Mouse (Mus musculus): ENCODE measurements around the gene Adat1. TPM values are rescaled to one million over a fixed set of nuclear protein-coding genes. Genes with fewer than 3 reads are reported as not detected.

Adat1 gene
- 1 to 10 TPM; 3.2 to 4.3 TPM for total RNA-seq (2021)
- long read RNA-seq, experiment 1, partial matches to known transcripts, result 3 of 8 reads
- long read RNA-seq, experiment 1, other reads (novel, unspliced or antisense), result 3 of 8 reads
- long read RNA-seq, experiment 2, partial matches to known transcripts, result 0 of 2 reads
- long read RNA-seq, experiment 2, other reads (novel, unspliced or antisense), result 2 of 2 reads

- peak; percentile 90 for DNase-seq
These were observed at the start of gene Adat1 for GRCm38 (mm10) chr8:111992013-111992702. Gene Adat1 (minus strand): TSS chr8:111992302.

- DNase-seq, result no peak
These were observed 45.4 kb upstream of the Adat1 start for GRCm38 (mm10) chr8:112037521-112037920.

DNA sequence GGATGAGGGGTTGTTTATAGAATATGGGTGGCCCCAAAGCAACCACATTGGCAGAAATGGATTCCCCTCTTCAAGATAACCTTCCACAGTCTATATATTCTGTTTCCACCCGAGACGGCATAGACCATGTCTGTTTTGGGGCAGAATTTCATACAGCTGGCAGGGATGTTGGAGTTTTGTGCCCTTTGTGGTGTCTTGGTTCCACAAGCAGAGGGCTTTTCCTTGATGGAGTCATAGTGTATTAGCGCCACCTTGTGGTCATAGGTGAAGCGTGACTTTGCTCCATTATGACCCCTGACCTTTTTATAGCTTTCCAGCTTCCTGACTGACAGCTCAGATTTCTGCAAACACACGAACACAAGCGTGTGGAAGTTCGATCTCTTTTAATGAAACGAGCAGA, 42.5 kb upstream of the Adat1 start:
- peak; percentile 50 for DNase-seq

DNA sequence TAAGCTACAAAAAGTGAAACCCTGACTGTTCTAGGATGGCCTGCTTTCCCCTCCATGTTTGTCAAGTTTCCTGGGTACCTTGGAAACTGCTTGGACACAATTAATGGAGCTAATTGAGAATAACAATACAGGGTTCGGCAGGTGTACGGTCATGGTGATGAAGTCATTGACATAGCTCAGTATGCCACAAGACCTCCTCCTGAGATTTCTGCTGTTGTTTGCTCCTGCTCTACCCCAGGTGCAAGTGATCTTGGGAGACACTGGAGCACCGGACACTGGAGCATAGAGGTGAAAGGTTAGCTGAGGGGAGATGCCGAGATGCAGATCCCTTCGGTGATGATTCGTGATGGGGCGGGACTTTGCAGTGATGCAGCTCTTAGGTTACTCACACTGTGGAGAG, 41.0 kb upstream of the Adat1 start:
- no peak for DNase-seq

DNA sequence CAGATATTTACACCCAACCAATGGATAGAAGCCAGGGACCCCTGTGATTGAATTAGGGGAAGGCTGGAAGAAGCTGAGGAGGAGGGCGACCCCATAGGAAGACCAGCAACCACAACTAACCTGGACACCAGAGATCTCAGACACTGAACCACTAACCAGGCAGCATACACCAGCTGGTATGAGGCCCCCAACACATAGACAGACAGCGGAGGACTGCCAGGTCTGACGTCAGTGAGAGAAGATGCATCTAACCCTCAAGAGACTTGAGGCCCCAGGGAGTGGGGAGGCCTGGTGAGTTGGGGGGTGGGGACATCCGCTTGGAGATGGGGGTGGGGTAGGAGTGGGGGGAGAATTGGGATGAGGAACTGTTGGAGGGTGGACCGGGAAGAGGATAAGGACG, 38.6 kb upstream of the Adat1 start:
- no peak for DNase-seq

GRCm38 (mm10) chr8:112029455-112029854, 37.4 kb upstream of the Adat1 start:
- DNase-seq, result no peak

DNA sequence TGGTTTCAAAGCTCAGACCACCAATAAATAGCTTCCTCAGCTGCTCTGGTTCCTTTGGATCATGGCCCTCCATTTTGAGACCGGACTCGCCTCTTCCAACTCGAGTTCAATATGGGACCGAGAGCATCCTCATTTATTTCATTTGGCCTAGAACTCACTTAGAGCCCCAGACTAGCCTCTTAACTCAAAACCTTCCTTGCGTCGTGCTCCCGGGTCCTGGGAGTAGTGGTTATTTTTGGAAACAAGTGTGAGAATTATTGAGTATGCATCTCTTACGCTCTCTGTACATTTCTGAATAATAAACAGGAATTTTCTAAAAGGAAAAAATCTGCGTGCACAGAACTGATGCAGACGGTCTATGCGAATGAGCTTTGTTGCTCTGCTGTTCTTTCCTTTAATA, 22.8 kb upstream of the Adat1 start, which contains the start of gene Gm6793:
Gene Gm6793 (minus strand): TSS at position 101 of the 400 bp plus-strand sequence.
- DNase-seq, result no peak

DNA sequence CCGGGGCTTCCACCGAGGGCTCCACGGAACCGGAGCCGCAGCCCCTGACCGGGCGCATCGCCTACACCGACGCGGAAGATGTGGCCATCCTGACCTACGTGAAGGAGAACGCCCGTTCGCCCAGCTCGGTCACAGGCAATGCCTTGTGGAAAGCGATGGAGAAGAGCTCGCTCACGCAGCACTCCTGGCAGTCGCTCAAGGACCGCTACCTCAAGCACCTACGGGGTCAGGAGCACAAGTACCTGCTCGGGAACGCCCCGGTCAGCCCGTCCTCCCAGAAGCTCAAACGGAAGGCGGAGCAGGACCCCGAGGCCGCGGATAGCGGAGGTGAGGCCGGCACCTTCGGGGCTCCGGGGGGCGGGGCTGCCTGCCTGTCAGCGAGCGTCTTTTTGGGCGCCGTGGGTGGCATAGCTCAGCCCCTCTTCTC, 19.7 kb upstream of the Adat1 start:
- DNase-seq, result peak; percentile 72

GRCm38 (mm10) chr8:112010997-112011815, 19.1 kb upstream of the Adat1 start, which contains the start of the genes Kars and Terf2ip:
Gene Kars (minus strand): TSS chr8:112011323.
Gene Terf2ip (plus strand): TSS chr8:112011398.
- DNase-seq, result peak; percentile 95

GRCm38 (mm10) chr8:112009558-112009957, 17.5 kb upstream of the Adat1 start:
- no peak for DNase-seq

- no peak for DNase-seq
These were observed 15.6 kb upstream of the Adat1 start for GRCm38 (mm10) chr8:112007669-112008068.

DNA sequence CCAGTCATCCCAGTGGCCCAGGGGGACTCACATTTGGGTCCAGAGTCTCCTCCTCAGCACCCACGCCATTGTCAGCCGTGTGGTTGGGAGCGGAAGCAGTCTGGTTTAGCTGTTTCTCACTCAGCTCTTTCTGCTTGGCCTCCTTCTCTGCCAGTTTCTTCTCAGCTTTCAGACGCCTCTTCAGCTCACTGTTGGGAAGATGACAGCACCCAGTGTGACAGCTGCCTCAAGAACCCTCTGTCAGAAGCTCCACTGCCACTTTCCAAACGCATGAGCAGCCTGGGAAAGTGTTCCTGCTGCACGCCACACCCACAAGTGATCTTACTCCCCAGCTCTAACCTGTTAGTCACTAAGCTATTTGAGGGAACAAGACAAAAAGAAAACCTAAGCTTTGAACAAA, 13.5 kb upstream of the Adat1 start:
- no peak for DNase-seq

DNA sequence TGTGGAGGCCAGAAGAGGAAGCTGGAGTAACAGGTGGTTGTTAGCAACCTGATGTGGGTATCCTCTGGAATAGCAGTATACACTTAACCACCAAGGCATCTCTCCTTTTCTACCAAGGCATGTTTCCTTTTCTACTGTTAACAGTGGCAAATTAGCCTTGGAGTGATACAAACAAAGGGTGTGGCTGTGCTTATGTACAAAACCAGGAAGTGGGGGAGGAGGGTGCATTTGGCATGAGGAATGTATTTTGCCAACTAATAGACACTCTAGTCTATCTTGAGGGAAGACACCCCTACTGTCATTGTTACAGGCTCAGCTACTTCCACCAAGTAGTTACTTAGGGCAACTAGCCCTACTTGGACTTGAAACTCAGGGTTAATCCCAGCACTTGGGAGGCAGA, 12.7 kb upstream of the Adat1 start:
- no peak for DNase-seq

DNA sequence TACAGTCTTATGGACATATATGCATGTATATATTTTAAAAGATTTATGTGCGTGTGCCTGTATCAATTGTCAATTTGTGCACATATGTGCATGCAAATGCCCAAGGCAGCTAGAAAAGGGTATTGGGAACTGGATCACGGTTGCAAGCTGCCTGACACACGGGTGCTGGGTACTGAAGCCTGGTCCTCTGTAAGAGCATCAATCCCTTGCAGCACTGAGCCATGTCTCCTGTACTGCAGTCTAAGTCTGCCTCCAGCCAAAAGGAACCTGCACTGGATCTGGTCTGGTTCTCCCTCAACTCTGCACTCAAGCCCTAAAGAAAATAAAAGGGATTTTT, 569 bp upstream of the Adat1 start:
- no peak for DNase-seq

- no peak for DNase-seq
These were observed 824 bp downstream of the Adat1 start for GRCm38 (mm10) chr8:111991278-111991677.

DNA sequence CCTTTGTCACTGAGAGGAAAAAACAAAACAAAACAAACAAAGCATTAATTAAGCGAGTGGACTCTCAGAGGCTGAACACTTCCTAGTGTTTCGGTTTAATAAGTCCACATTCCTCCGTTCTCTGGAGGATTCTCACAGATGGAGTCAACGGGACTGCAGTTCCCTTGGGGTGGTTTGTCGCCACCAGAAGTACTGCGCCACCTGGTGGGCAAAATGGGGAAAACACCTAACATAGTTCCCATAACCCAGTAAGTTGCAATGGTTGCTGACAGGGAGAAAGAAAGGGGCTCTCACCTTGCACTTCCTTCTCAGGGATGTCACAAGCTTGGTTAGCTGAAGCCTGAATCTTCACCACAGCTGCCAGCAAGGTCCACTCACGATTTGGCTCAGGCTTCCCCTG, 2.2 kb downstream of the Adat1 start:
- peak; percentile 89 for DNase-seq

- no peak for DNase-seq
These were observed 7.6 kb downstream of the Adat1 start for GRCm38 (mm10) chr8:111984511-111984910.

DNA sequence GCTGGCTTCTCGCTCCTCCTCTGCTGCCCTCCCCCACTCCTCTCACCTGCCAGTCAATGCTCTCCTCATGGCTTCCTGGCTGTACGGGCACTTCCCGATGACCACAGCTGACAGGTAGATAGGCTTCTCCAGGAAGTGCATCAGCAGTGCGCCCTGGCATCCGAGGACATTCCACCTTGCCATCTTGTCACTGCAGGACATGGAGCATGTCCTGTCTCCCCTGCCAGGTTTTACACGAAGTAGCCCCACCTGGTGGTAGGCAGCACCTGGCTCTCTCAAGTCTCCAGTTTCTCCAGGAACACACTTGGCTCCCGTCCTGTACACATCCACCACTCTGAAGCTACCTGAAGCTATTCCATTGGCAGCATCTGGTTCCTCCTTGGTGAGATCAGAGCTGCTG, 10.0 kb downstream of the Adat1 start:
- no peak for DNase-seq

GRCm38 (mm10) chr8:111978147-111978546, 14.0 kb downstream of the Adat1 start:
- DNase-seq, result no peak

- DNase-seq, result no peak
These were observed 15.8 kb downstream of the Adat1 start for GRCm38 (mm10) chr8:111976326-111976725.

- no peak for DNase-seq
These were observed 16.4 kb downstream of the Adat1 start for GRCm38 (mm10) chr8:111975706-111976105.

GRCm38 (mm10) chr8:111974138-111974537, 18.0 kb downstream of the Adat1 start:
- no peak for DNase-seq

GRCm38 (mm10) chr8:111968991-111969390, 23.1 kb downstream of the Adat1 start:
- DNase-seq, result no peak
